Mouse (Mus musculus) lung, embryonic 16.5 days (tissue): ENCODE measurements at regions not wholly inside any gene's neighbourhood (a gene's known extent, or its start where the extent isn't known, plus 50 kb on each side); places are given as distances from the start of the nearest gene placed in this dataset.

Experiments used
- ATAC-seq: fragments of 200-750 bp; cut with Nextera tagmentation; 2 replicates; pipeline ENCODE4 v1.8.0; 2017; ENCODE audit warnings: low read depth, mild to moderate bottlenecking, moderate library complexity
- H3K27ac ChIP-seq: fragments of 300-500 bp; sonication (generic); 2 replicates; pipeline ENCODE4 v1.5.1; 2014; ENCODE audit warnings: mild to moderate bottlenecking, control low read depth, low read length
- H3K27me3 ChIP-seq: fragments of 300-500 bp; sonication (generic); 2 replicates; pipeline ENCODE4 v1.6.1; 2014; ENCODE audit warnings: low read depth, low read length, mixed read lengths; ENCODE audit not compliant: control insufficient read depth, insufficient read depth
- H3K36me3 ChIP-seq: fragments of 300-500 bp; sonication (generic); 2 replicates; pipeline ENCODE4 v1.6.1; 2014; ENCODE audit warnings: low read length; ENCODE audit not compliant: control insufficient read depth, insufficient read depth
- H3K4me1 ChIP-seq: fragments of 300-500 bp; sonication (generic); replicated peaks from 2 replicates; pipeline ENCODE4 v1.6.1; 2014; ENCODE audit warnings: low read length, mixed read lengths; ENCODE audit not compliant: control insufficient read depth, insufficient read depth
- H3K4me2 ChIP-seq: fragments of 300-500 bp; sonication (generic); 2 replicates; pipeline ENCODE4 v1.6.1; 2014; ENCODE audit warnings: low read depth, low read length, control low read depth
- H3K4me3 ChIP-seq: fragments of 300-500 bp; sonication (generic); 2 replicates; pipeline ENCODE4 v1.5.1; 2014; ENCODE audit warnings: mild to moderate bottlenecking, low read length, control low read depth
- H3K9ac ChIP-seq: fragments of 300-500 bp; sonication (generic); 2 replicates; pipeline ENCODE4 v1.6.1; 2014; ENCODE audit warnings: low read length, control low read depth
- H3K9me3 ChIP-seq: fragments of 300-500 bp; sonication (generic); 2 replicates; pipeline ENCODE4 v1.6.1; 2016; ENCODE audit warnings: low read length; ENCODE audit not compliant: control insufficient read depth
- WGBS: fragments of 180-500 bp; shearing (Covaris S2); extraction: QIAGEN DNeasy Blood & Tissue Kit; methylation state at CpG from one replicate; pipeline ENCODE4 v1.1.7; 2014; 5-methylcytosine and 5-hydroxymethylcytosine counted together

DNA sequence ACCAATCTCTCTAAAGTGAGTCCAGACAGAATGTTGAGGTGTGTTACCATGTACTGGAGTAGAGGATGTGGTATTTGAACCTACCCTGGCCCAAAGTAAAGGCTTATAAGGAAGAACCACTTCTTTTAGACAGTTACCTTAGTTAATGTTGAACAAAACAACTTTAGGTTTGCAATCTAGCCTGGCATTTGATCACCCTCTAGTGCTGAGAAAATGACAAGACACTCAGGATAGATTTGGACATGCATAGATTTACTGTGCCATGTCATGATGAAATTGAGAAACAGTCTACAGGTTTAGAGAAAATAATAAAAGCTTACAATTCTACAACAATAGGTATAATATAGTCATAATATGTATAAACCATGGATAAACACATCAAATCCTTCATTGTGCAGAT lies 333.7 kb downstream of the Adcyap1 start:
- Histone ChIP-seq H3K9ac (no peak overlapping the region), H3K27me3 (no peaks in the 10 kb centered on the region), H3K9me3 (no peaks in the 10 kb centered on the region), H3K36me3 (no peaks in the 10 kb centered on the region), H3K4me1 (no peaks in the 10 kb centered on the region), H3K27ac (no peak overlapping the region), H3K4me3 (no peak overlapping the region), H3K4me2 (no peak overlapping the region)
- no peak for ATAC-seq

DNA sequence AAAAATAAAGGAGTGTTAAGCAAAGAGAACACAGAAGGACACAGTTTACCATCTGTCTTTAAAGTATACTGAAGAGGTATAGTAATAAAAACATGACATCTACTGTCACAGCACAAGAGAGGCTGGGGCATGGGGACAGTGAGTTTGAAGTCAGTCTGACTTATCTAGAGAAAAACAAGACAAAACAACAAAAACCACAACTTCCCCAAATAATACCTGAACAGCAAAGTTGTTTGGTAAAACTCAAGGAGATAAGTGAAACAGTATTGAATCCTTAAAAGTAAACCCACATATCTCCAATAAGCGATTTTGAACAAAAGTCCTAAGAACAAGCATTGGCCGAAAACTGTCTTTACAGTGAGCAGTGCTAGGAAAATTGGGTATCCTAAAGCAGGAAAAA lies 336.1 kb downstream of the Adcyap1 start:
- Histone ChIP-seq H3K27me3 (no peaks in the 10 kb centered on the region), H3K27ac (no peak overlapping the region), H3K36me3 (no peaks in the 10 kb centered on the region), H3K4me3 (no peak overlapping the region), H3K4me1 (no peaks in the 10 kb centered on the region), H3K9ac (no peak overlapping the region), H3K9me3 (no peaks in the 10 kb centered on the region), H3K4me2 (no peak overlapping the region)
- 93% methylated on average over 2 of the region's 2 CpGs for WGBS
- ATAC-seq = no peak

GRCm38 (mm10) chr17:93535751-93536150 lies 336.9 kb downstream of the Adcyap1 start:
- H3K4me1 ChIP-seq = no peaks in the 10 kb centered on the region
- H3K4me3 ChIP-seq = no peak overlapping the region

DNA sequence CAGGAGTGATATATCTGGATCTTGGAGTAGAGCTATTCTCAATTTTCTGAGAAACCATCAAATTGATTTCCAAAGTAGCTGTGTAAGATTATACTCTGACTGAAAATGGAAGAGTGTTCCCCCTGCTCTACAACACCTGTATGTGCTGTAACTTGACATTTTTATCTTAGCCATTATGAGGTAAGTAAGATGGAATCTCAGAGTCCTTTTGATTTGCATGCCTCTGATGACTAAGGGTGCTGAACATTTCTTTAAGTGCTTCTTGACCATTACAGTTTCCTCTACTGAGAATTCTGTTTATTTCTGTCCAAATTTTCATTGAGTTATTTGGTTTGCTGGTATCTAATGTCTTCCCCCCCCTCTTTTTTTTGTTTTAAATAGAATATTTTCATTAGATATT lies 343.0 kb downstream of the Adcyap1 start:
- no peaks in the 10 kb centered on the region for H3K27me3 ChIP-seq
- H3K4me2 ChIP-seq = no peak overlapping the region
- H3K9me3 ChIP-seq = no peaks in the 10 kb centered on the region
- no peak overlapping the region for H3K27ac ChIP-seq
- H3K4me3 ChIP-seq = no peak overlapping the region
- no peaks in the 10 kb centered on the region for H3K36me3 ChIP-seq
- no peak for ATAC-seq
- H3K9ac ChIP-seq = no peak overlapping the region
- no peaks in the 10 kb centered on the region for H3K4me1 ChIP-seq

More at GRCm38 (mm10) chr17:93535751-93536150, 336.9 kb downstream of the Adcyap1 start:
- Histone ChIP-seq H3K27ac (no peak overlapping the region), H3K4me2 (no peak overlapping the region), H3K36me3 (no peaks in the 10 kb centered on the region), H3K9me3 (no peaks in the 10 kb centered on the region), H3K27me3 (no peaks in the 10 kb centered on the region), H3K9ac (no peak overlapping the region)
- ATAC-seq = no peak

GRCm38 (mm10) chr17:93550339-93550738 lies 351.5 kb downstream of the Adcyap1 start:
- Histone ChIP-seq H3K9me3 (no peaks in the 10 kb centered on the region), H3K9ac (no peak overlapping the region), H3K4me1 (no peaks in the 10 kb centered on the region), H3K36me3 (no peaks in the 10 kb centered on the region), H3K27me3 (no peaks in the 10 kb centered on the region), H3K4me3 (no peak overlapping the region), H3K27ac (no peak overlapping the region), H3K4me2 (no peak overlapping the region)
- ATAC-seq = no peak

GRCm38 (mm10) chr17:93555872-93556271 lies 357.1 kb downstream of the Adcyap1 start:
- Histone ChIP-seq H3K36me3 (no peaks in the 10 kb centered on the region), H3K4me2 (no peak overlapping the region), H3K9me3 (no peaks in the 10 kb centered on the region), H3K27me3 (no peaks in the 10 kb centered on the region), H3K4me3 (no peak overlapping the region), H3K4me1 (no peaks in the 10 kb centered on the region), H3K9ac (no peak overlapping the region), H3K27ac (no peak overlapping the region)
- WGBS = 29% methylated on average over 1 of the region's 1 CpGs
- no peak for ATAC-seq

DNA sequence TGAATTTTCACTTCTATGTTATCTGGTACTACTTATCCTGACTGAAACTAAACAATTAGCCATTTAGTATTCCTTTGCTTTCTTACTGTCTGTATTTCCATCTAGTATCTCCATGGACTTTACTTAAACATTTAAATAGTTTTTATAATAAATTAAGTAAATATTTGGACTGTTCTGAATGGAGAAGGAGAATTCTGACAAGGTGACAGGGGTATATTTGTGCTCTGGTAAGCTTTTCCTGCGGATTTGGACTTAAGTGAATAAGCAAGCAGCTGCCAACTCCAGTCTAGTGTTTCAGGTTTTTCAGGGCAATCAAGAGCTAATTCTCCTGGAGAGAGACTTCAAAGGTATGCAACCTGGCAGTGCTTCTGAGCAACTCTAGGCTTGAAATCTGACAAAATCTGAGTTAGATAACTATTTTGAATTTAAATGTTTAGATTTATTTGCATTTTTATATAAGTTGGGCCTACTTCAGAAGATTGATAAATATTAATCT lies 364.5 kb downstream of the Adcyap1 start:
- WGBS = 8% methylated on average over 1 of the region's 1 CpGs
- H3K36me3 ChIP-seq = no peaks in the 10 kb centered on the region
- H3K9ac ChIP-seq = no peak overlapping the region
- H3K27me3 ChIP-seq = no peaks in the 10 kb centered on the region
- no peaks in the 10 kb centered on the region for H3K9me3 ChIP-seq
- H3K4me2 ChIP-seq = no peak overlapping the region
- no peak overlapping the region for H3K4me3 ChIP-seq
- H3K4me1 ChIP-seq = no peaks in the 10 kb centered on the region
- ATAC-seq = peak; percentile 84
- no peak overlapping the region for H3K27ac ChIP-seq

DNA sequence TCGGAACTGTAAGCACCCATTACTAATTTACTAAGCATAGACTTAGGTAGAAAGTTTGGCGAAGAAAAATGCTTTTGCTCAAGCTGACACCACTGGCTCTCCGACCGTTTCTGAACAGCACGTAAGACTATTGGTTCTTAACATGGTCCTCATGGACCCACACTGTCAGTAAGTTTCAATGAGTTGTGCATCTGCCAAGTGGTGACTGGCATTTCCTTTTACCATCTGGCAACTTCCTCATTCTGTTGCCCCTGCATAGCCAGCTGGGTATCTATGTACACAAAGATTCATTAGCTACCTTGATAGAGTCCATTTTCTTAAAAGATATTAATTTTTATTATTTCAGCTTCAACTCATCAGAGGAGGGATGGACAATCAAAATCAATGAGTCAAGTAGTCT lies 381.2 kb downstream of the Adcyap1 start:
- H3K4me2 ChIP-seq = no peak overlapping the region
- no peak overlapping the region for H3K27ac ChIP-seq
- no peak overlapping the region for H3K4me3 ChIP-seq
- no peaks in the 10 kb centered on the region for H3K4me1 ChIP-seq
- no peak overlapping the region for H3K9ac ChIP-seq
- WGBS = 85% methylated on average over 5 of the region's 5 CpGs
- no peaks in the 10 kb centered on the region for H3K9me3 ChIP-seq
- no peaks in the 10 kb centered on the region for H3K27me3 ChIP-seq
- H3K36me3 ChIP-seq = no peaks in the 10 kb centered on the region
- no peak for ATAC-seq

GRCm38 (mm10) chr17:93598181-93598685 lies 399.4 kb downstream of the Adcyap1 start:
- no peaks in the 10 kb centered on the region for H3K9me3 ChIP-seq
- ATAC-seq = no peak

DNA sequence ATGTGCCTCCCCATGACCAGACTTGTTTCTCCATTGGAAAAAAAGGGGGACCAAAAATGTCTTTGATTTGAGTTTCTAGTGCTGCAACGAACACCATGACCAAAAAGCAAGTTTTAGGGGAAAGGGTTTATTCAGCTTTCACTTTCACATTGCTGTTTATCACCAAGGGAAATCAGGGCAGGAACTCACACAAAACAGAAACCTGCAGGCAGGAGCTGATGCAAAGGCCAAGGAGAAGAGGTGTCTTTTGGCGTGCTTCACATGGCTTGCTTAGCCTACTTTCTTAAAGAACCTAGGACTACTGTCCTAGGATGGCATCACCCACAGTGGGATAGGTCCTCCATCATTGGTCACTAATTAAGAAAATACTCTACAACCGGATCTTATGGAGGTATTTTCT lies 401.4 kb downstream of the Adcyap1 start:
- H3K36me3 ChIP-seq = no peaks in the 10 kb centered on the region
- ATAC-seq = no peak
- WGBS = 68% methylated on average over 3 of the region's 3 CpGs
- no peak overlapping the region for H3K4me3 ChIP-seq
- H3K9me3 ChIP-seq = no peaks in the 10 kb centered on the region
- no peak overlapping the region for H3K9ac ChIP-seq
- no peak overlapping the region for H3K4me2 ChIP-seq
- no peaks in the 10 kb centered on the region for H3K27me3 ChIP-seq
- H3K4me1 ChIP-seq = no peaks in the 10 kb centered on the region
- H3K27ac ChIP-seq = no peak overlapping the region

More at GRCm38 (mm10) chr17:93598181-93598685, 399.4 kb downstream of the Adcyap1 start:
- Histone ChIP-seq H3K36me3 (no peaks in the 10 kb centered on the region), H3K9ac (no peak overlapping the region), H3K4me1 (no peaks in the 10 kb centered on the region), H3K4me3 (no peak overlapping the region), H3K27me3 (no peaks in the 10 kb centered on the region), H3K27ac (no peak overlapping the region), H3K4me2 (no peak overlapping the region)
- WGBS = 88% methylated on average over 2 of the region's 2 CpGs
